Mouse (Mus musculus) frontal cortex, postnatal 14 days (tissue): ENCODE results near the gene Olfr318.
"Not testable (repeated sequence)": the region's sequence is repeated elsewhere in the genome, so short reads cannot be mapped to it uniquely, and the experiment has no call there.

Experiments
- DNase-seq, 2 experiments: peaks; one replicate each; pipeline ENCODE4 v3.0.0; 2022; ENCODE audit warnings: low spot score in 2 of 2

Olfr318 gene

DNA sequence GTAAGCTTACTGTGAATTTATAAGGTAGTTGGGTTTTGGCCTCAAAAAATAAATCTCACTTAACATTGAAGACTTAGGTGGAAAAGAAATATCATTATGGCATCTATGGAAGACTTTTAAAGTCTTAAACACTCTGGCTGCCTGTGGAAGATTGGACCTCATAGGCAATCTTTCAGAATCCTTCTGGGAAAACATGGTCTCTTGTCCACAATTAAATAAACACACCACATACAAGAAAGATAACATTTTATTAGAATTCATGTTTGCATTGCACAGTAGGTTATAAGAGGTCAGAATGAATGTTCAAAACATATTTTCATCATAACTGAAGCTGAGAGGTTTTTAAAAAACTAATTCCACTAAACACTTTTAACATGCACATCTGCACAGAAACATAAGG, at the start of gene Olfr318:
Gene Olfr318 (minus strand): TSS at position 101 of the 400 bp plus-strand sequence.
- DNase-seq = no peak

DNA sequence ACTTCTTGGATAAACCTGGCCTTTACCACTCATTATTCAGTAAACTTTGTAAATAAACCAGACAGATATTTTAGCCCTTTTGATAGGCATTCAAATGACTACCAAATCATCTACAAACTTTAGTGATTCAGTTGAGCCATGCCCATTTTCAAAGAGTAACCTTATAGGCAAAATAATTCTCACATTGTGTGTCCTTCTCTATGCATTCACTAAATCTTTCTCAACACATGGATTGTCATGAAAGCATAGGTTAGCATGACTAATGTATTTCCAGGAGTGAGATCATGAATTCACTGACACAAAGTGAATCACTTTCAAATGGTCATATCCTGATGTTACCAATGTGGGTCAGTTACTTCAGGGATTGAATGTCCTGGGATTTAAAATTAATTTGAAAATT, 49.1 kb upstream of the Olfr318 start, which contains the start of gene Olfr315:
Gene Olfr315 (plus strand): TSS at position 301 of the 400 bp plus-strand sequence.
- DNase-seq = no peak

DNA sequence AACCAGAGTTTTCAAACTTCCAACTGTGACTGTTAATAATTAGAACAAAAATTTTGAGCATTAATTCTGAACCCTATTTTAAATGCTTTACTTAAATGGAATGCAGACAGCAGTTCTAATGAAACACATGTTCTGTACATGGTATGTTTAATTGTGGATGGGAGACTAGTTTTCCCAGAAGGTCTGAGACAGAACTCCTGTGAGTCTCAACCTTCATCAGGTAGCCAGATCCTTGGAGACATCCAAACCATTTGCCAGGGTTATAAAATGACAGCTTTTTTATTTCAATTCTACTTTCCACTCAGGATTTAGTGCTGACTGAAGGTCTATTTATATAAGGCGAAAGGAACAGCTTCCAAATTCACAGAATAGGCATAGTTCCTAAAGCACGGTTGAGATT, 28.6 kb upstream of the Olfr318 start, which contains the start of gene Olfr316:
Gene Olfr316 (plus strand): TSS at position 301 of the 400 bp plus-strand sequence.
- no peak for DNase-seq

DNA sequence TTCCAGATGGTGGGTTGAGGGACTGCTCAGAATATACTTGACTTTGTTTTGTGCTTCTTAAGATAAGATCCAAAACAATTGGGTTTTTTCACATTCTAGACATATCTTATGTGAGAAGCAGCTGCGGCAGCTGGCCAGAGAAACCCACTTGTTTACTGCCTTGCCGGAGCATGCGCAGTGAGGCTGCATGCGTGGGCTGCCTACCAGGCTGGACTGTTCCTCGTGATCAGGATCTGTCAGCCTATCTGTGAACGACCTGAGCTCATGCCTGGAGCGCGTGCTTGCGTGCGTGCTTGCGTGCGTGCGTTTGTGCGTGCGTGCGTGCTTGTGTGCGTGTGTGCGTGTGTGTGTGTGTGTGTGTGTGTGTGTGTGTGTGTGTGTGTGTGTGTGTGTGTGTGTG, 27.3 kb upstream of the Olfr318 start:
- peak; percentile 10 to 49 for DNase-seq

DNA sequence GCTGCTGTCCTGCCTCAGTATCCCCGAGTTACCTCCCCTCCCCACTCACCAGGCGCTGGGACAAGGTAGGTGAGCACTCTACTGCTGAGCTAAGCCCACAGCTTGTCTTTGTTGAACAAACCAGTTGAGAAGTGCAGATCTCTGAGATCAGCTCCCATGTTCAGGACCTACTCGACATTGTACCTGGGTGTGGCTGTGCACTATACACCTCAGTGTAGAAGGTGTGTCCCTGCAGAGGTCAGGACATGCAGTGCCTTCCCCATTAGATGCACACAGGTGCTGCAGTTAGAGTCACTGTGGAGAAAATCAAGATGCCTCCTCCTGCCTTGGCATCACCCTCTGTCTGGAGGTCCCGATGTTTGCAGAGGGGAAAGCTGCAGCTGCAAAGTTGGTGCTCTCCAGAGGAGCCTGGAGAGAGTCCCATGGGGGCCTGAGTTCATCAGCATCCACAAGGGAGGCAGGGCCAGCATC, 15.0 kb upstream of the Olfr318 start, which contains the start of gene Olfr317:
Gene Olfr317 (minus strand): TSS at position 421 of the 471 bp plus-strand sequence.
- no peak for DNase-seq

DNA sequence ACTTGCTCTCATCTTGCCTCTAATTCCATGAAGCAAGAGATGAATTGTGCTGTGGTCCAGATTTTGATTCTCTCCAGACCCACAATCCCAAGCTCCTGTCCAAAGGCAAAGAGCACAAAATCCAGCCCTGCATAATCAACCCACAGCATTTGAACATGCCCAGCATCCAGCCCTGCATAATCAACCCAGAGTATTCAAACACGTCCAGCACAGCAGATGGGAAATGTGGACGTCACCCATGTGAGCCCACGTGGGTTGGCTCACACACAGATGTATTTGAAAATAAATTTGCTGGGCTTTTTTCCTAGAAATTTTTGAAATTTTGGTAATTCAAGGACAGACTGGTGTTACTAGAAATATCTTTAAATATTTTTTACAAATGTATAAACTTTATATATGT, 9.6 kb upstream of the Olfr318 start:
- peak; percentile 17 to 37 for DNase-seq

DNA sequence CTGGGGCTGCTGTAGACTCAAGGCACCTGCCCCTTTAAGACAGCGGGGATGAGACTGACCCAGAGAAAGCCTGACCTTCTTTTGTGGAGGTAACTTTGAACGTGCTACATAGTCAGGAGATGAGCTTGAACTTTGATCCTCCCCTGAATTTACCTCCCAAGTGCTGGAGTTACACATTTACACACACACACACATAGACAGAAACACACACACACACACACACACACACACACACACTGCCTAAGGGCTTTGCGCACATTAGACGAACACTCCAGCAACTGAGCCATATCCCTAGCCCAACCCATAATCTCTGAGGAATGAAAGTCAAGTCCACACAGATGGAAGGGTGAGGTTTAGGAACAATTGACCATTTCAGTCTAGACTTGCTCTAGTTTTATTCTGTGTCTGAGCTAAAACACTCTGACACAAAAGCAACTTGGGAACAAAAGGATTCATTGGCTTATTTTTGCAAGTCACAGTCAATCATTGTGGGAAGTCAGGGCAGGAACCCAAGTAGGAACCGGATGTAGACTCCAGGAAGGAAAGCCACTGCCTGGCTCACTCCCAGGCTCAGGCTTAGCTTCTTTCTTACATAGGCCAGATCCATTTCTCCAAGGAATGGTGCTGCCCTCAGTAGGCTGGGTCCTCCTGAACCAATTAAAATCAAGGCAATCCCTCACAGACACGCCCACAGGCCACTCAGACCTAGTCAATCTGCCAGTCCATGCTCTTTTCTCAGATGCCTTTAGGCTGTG, 4.3 kb upstream of the Olfr318 start:
- not testable (repeated sequence) for DNase-seq

DNA sequence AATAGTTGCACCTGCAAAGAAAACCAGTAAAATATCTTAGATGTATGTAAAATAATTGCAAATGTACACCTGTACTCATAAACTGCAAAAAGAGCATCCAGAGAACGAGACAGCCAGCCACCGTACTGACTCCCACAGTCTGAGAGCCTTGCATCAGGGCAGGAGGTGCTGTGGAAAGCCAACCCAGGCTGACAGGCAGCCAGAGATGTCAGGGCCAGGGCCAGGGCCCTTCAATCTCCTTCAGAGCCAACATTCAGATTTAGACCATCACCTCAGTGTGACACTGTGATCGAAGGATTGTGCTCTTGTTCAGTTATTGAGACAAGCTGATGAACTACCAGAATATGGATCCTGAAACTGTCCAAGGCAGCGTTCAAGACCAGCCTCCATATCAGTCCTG, 4.1 kb downstream of the Olfr318 start:
- no peak for DNase-seq

DNA sequence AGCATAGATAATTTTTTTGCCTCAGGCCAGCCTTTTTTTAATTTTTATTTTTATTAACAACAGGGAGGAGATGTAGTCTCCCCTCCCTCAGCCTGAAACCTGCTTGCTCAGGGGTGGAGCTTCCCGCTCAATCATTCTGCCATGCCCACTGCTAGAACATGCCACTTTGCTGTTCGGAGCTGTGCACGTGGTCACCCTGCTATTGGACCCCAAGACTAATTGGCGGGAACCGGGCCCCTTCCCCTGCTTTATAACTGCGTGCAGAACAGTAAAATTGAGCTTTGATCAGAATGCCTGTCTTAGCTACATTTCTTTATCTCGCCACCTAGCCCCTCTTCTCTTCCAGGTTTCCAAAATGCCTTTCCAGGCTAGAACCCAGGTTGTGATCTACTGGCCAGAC, 6.1 kb downstream of the Olfr318 start:
- DNase-seq = not testable (repeated sequence)

DNA sequence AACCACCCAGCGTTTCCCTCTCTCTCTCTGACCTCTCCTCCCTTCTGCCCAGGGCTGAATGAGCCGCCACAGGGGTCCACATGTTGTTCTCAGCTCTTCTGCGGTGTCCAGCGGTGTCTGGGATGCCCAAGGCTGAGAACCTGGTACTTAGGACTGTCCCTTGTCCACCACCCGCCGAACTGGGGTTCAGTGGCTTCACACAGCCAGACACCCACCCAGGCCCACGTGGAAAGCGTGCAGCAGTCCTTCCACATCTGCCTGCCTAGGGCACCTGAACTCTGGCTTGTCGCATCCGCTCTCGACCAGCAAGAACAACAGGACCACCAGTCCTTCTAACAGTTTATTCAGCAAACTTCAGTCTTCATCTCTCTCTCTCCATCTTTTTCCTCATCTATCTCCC, 14.7 kb downstream of the Olfr318 start:
- no peak for DNase-seq

DNA sequence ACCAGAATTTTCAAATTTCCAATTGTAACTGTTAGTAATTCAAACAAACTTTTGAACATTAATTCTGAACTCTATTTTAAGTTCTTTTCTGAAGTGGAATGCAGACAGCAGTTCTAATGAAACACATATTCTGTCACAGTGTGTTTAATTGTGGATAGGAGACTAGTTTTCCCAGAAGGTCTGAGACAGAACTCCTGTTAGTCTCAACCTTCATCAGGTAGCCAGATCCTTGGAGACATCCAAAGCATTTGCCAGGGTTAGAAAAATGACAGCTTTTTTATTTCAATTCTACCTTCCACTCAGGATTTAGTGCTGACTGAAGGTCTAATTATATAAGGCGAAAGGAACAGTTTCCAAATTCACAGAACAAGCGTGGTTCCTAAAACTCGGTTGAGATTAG, 25.0 kb downstream of the Olfr318 start, which contains the start of gene Olfr319:
Gene Olfr319 (plus strand): TSS at position 301 of the 400 bp plus-strand sequence.
- no peak for DNase-seq

DNA sequence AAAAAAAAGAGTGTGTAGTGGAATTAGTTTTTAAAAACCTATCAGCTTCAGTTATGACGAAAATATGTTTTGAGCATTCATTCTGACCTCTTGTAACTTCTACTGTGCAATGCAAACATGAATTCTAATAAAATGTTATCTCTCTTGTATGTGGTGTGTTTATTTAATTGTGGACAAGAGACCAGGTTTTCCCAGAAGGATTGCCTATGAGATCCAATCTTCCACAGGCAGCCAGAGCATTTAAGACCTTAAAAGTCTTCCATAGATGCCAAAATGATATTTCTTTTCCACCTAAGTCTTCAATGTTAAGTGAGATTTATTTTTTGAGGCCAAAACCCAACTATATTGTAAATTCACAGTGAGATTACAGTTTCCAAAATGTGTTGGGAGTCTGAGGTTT, 43.0 kb downstream of the Olfr318 start, which contains the start of gene Olfr320:
Gene Olfr320 (plus strand): TSS at position 301 of the 400 bp plus-strand sequence.
- no peak for DNase-seq

DNA sequence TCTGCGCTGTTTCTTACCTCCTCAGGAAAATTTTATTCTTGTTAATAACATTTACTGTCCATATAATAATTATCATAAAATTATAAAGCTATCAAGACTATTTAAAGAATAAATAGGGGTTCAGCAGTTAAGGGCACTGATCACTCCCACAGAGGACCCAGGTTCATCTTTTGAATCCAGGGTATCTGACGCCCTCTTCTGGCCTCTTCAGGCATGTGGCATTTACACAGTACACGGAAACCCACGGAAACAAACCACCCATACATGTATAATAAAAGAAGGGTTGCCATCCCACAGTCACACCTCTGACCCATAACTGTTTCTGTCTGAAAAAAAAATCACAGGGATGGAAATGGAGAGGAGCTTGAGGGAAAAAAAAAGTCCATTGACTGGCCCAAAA, 52.0 kb downstream of the Olfr318 start:
- no peak for DNase-seq

DNA sequence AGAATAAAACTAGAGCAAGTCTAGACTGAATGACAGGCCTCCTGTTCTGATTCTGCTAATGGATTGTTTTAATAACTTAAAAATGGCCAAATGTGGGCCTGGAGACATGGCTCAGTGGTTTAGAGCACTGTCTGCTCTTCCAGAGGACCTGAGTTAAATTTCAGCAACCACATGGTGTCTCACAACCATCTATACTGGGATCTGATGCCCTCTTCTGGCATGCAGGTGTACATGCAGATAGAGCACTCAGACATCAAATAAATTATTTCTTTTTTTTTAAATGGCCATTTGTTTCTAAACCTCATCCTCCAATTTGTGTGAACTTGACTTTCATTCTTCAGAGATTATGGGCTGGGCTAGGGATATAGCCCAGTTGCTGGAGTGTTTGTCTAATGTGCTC, 54.6 kb downstream of the Olfr318 start:
- no peak for DNase-seq
